9 mouse cellular contexts compared by ENCODE assay signal in genomic region chr9:44231609-44232008, GRCm38 (mm10). TPM values are rescaled to one million over a fixed set of nuclear protein-coding genes. Genes with fewer than 3 reads are reported as not detected.
DNase-seq lines count a peak whose midpoint lies in the region; ATAC-seq and TF ChIP-seq lines count a peak whose summit lies in the region.
"Had no signal": no experiment of that assay in that cellular context is flagged by ENCODE, and none has a peak within 500 bp of the region (broad histone marks: within the 10 kb centered on the region; RNA-seq: fewer than 3 reads in every experiment).

No protein-coding gene starts in this region.

- ATAC-seq in erythroblast, adult 5-6 weeks (replicated peaks; ENCODE audit: low FRiP score, poor library complexity, severe bottlenecking), result no peak
- no peak for ATAC-seq in neural tube, embryonic 12.5 days (ENCODE audit: low FRiP score, low read depth)
- no peak for ATAC-seq in intestine, embryonic 15.5 days
- no peak for ATAC-seq in midbrain, postnatal 0 days (ENCODE audit: low FRiP score)

- H3K27me3 ChIP-seq in erythroblast, embryonic 14.5 days (ENCODE audit: control insufficient read depth), result no peaks in the 10 kb centered on the region
- no peaks in the 10 kb centered on the region for H3K27me3 ChIP-seq in neural tube, embryonic 12.5 days (replicated peaks)
- H3K27me3 ChIP-seq in intestine, embryonic 15.5 days (replicated peaks), result no peaks in the 10 kb centered on the region
- H3K27me3 ChIP-seq in midbrain, postnatal 0 days (ENCODE audit: insufficient read depth, low read length), result no peaks in the 10 kb centered on the region

- no peaks in the 10 kb centered on the region for H3K9me3 ChIP-seq in erythroblast, embryonic 14.5 days (ENCODE audit: control insufficient read depth, low read length)
- no peaks in the 10 kb centered on the region for H3K9me3 ChIP-seq in neural tube, embryonic 12.5 days
- no peaks in the 10 kb centered on the region for H3K9me3 ChIP-seq in intestine, embryonic 15.5 days
- no peaks in the 10 kb centered on the region for H3K9me3 ChIP-seq in midbrain, postnatal 0 days (ENCODE audit: low read length)

- H3K4me2 ChIP-seq in neural tube, embryonic 12.5 days (replicated peaks), result peak overlapping the region; percentile 61
- H3K4me2 ChIP-seq in intestine, embryonic 15.5 days (replicated peaks), result peak overlapping the region; percentile 62; the same call in 1 of the 2 replicates
- peak overlapping the region; percentile 83 for H3K4me2 ChIP-seq in midbrain, postnatal 0 days (ENCODE audit: low read depth, low read length, poor library complexity, severe bottlenecking)

- H3K4me1 ChIP-seq in erythroblast, embryonic 14.5 days (ENCODE audit: control insufficient read depth), result peaks cover 45% of the 10 kb centered on the region
- H3K4me1 ChIP-seq in neural tube, embryonic 12.5 days, result peaks cover 14% of the 10 kb centered on the region
- H3K4me1 ChIP-seq in intestine, embryonic 15.5 days (replicated peaks), result peaks cover 14% of the 10 kb centered on the region; the same call in 1 of the 2 replicates
- H3K4me1 ChIP-seq in midbrain, postnatal 0 days (ENCODE audit: insufficient read depth, low read length), result no peaks in the 10 kb centered on the region; the same call in 1 of the 2 replicates

- H3K9ac ChIP-seq in neural tube, embryonic 12.5 days, result no peak overlapping the region
- H3K9ac ChIP-seq in intestine, embryonic 15.5 days, result no peak overlapping the region
- no peak overlapping the region for H3K9ac ChIP-seq in midbrain, postnatal 0 days (replicated peaks; ENCODE audit: low read length, poor library complexity, severe bottlenecking)

- H3K27ac ChIP-seq in neural tube, embryonic 12.5 days, result no peak overlapping the region
- no peak overlapping the region for H3K27ac ChIP-seq in intestine, embryonic 15.5 days
- no peak overlapping the region for H3K27ac ChIP-seq in midbrain, postnatal 0 days (ENCODE audit: low read depth, low read length)

- DNase-seq in neural tube, embryonic 10.5 days (ENCODE audit: extremely low spot score, low spot score), result no peak
- no peak for DNase-seq in midbrain, postnatal 0 days (ENCODE audit: low spot score)
- no peak for DNase-seq in spleen, adult 18-20 months
- DNase-seq in urinary bladder, adult 2 months (ENCODE audit: low spot score), result no peak
- DNase-seq: kidney, postnatal 10 days had no signal

- no peak for TF ChIP-seq CTCF in midbrain, postnatal 0 days (IDR thresholded peaks at IDR 0.05)

- peak overlapping the region; percentile 20 for H3K4me3 ChIP-seq in erythroblast, embryonic 14.5 days (replicated peaks)
- H3K4me3 ChIP-seq in neural tube, embryonic 12.5 days, result no peak overlapping the region
- no peak overlapping the region for H3K4me3 ChIP-seq in intestine, embryonic 15.5 days (replicated peaks)
- no peak overlapping the region for H3K4me3 ChIP-seq in midbrain, postnatal 0 days (ENCODE audit: low read depth, low read length)

- H3K36me3 ChIP-seq in erythroblast, embryonic 14.5 days (ENCODE audit: control insufficient read depth), result peaks cover 16% of the 10 kb centered on the region
- no peaks in the 10 kb centered on the region for H3K36me3 ChIP-seq in neural tube, embryonic 12.5 days
- no peaks in the 10 kb centered on the region for H3K36me3 ChIP-seq in intestine, embryonic 15.5 days
- H3K36me3 ChIP-seq in midbrain, postnatal 0 days (ENCODE audit: insufficient read depth, low read length), result no peaks in the 10 kb centered on the region

RNA-seq across cellular contexts. Expression of gene Cbl, which starts 2.2 kb away (rescaled TPM):
- 0.13 and 0.16 TPM in 2 replicates for polyA plus RNA-seq in erythroblast, embryonic 14.5 days (2012)
- 43.7 and 46.9 TPM in 2 replicates for total RNA-seq in erythroblast, adult 5-6 weeks (2015; ENCODE audit: low replicate concordance)
- total RNA-seq in erythroblast, adult 5-6 weeks (2017; ENCODE audit: low replicate concordance), result 14.6 and 35.3 TPM in 2 replicates
- polyA plus RNA-seq in neural tube, embryonic 12.5 days (2016; fragmentation: Nextera tagmentation; extraction: Ambion mirVana), result 22.1 and 25.5 TPM in 2 replicates
- 13.2 and 14.8 TPM in 2 replicates for polyA plus RNA-seq in intestine, embryonic 15.5 days (2015; fragmentation: Nextera tagmentation; extraction: Ambion mirVana)
- 32.1 and 43.9 TPM in 2 replicates for total RNA-seq in midbrain, postnatal 0 days (2014; rRNA removed)
- 14.7 and 17.3 TPM in 2 replicates for polyA plus RNA-seq in midbrain, postnatal 0 days (2015; fragmentation: Nextera tagmentation; extraction: Ambion mirVana)
- 14.9 and 16.0 TPM in 2 replicates for polyA plus RNA-seq in urinary bladder, adult 2 months (2012; rRNA removed)

RNA-seq across cellular contexts. Expression of gene Ccdc153, which starts 8.9 kb away (rescaled TPM):
- not detected in 2 replicates for polyA plus RNA-seq in erythroblast, embryonic 14.5 days (2012)
- total RNA-seq in erythroblast, adult 5-6 weeks (2015; ENCODE audit: low replicate concordance), result not detected in 2 replicates
- not detected in 2 replicates for total RNA-seq in erythroblast, adult 5-6 weeks (2017; ENCODE audit: low replicate concordance)
- not detected in 2 replicates for polyA plus RNA-seq in neural tube, embryonic 12.5 days (2016; fragmentation: Nextera tagmentation; extraction: Ambion mirVana)
- not detected in 2 replicates for polyA plus RNA-seq in intestine, embryonic 15.5 days (2015; fragmentation: Nextera tagmentation; extraction: Ambion mirVana)
- total RNA-seq in midbrain, postnatal 0 days (2014; rRNA removed), result 3.0 and 6.1 TPM in 2 replicates
- 2.7 TPM in 2 replicates for polyA plus RNA-seq in midbrain, postnatal 0 days (2015; fragmentation: Nextera tagmentation; extraction: Ambion mirVana)
- polyA plus RNA-seq in urinary bladder, adult 2 months (2012; rRNA removed), result not detected in 2 replicates

RNA-seq across cellular contexts. Expression of gene Pdzd3, which starts 19.7 kb away (rescaled TPM):
- polyA plus RNA-seq in erythroblast, embryonic 14.5 days (2012), result not detected in 2 replicates
- not detected in 2 replicates for total RNA-seq in erythroblast, adult 5-6 weeks (2015; ENCODE audit: low replicate concordance)
- total RNA-seq in erythroblast, adult 5-6 weeks (2017; ENCODE audit: low replicate concordance), result not detected in 2 replicates
- polyA plus RNA-seq in neural tube, embryonic 12.5 days (2016; fragmentation: Nextera tagmentation; extraction: Ambion mirVana), result 0.09 and 0.14 TPM in 2 replicates
- 11.7 and 12.9 TPM in 2 replicates for polyA plus RNA-seq in intestine, embryonic 15.5 days (2015; fragmentation: Nextera tagmentation; extraction: Ambion mirVana)
- total RNA-seq in midbrain, postnatal 0 days (2014; rRNA removed), result 0.27 TPM in 1 of 2 replicates, not detected in the other
- 0.58 and 0.63 TPM in 2 replicates for polyA plus RNA-seq in midbrain, postnatal 0 days (2015; fragmentation: Nextera tagmentation; extraction: Ambion mirVana)
- 0.21 and 0.24 TPM in 2 replicates for polyA plus RNA-seq in urinary bladder, adult 2 months (2012; rRNA removed)

RNA-seq across cellular contexts. Expression of gene Nlrx1, which starts 36.8 kb away (rescaled TPM):
- 0.07 TPM in 1 of 2 replicates, not detected in the other for polyA plus RNA-seq in erythroblast, embryonic 14.5 days (2012)
- 2.7 and 5.6 TPM in 2 replicates for total RNA-seq in erythroblast, adult 5-6 weeks (2015; ENCODE audit: low replicate concordance)
- 0.98 and 11.2 TPM in 2 replicates for total RNA-seq in erythroblast, adult 5-6 weeks (2017; ENCODE audit: low replicate concordance)
- polyA plus RNA-seq in neural tube, embryonic 12.5 days (2016; fragmentation: Nextera tagmentation; extraction: Ambion mirVana), result 3.7 and 3.8 TPM in 2 replicates
- polyA plus RNA-seq in intestine, embryonic 15.5 days (2015; fragmentation: Nextera tagmentation; extraction: Ambion mirVana), result 5.5 and 5.9 TPM in 2 replicates
- 4.2 and 6.2 TPM in 2 replicates for total RNA-seq in midbrain, postnatal 0 days (2014; rRNA removed)
- 6.0 and 6.9 TPM in 2 replicates for polyA plus RNA-seq in midbrain, postnatal 0 days (2015; fragmentation: Nextera tagmentation; extraction: Ambion mirVana)
- polyA plus RNA-seq in urinary bladder, adult 2 months (2012; rRNA removed), result 9.6 and 13.0 TPM in 2 replicates

RNA-seq across cellular contexts. Expression of gene Abcg4, which starts 56.8 kb away (rescaled TPM):
- 19.1 and 19.9 TPM in 2 replicates for polyA plus RNA-seq in erythroblast, embryonic 14.5 days (2012)
- 20.8 and 24.2 TPM in 2 replicates for total RNA-seq in erythroblast, adult 5-6 weeks (2015; ENCODE audit: low replicate concordance)
- 18.1 and 18.8 TPM in 2 replicates for total RNA-seq in erythroblast, adult 5-6 weeks (2017; ENCODE audit: low replicate concordance)
- 12.2 and 13.8 TPM in 2 replicates for polyA plus RNA-seq in neural tube, embryonic 12.5 days (2016; fragmentation: Nextera tagmentation; extraction: Ambion mirVana)
- polyA plus RNA-seq in intestine, embryonic 15.5 days (2015; fragmentation: Nextera tagmentation; extraction: Ambion mirVana), result 2.5 and 2.9 TPM in 2 replicates
- 60.0 and 65.8 TPM in 2 replicates for total RNA-seq in midbrain, postnatal 0 days (2014; rRNA removed)
- 27.9 and 28.2 TPM in 2 replicates for polyA plus RNA-seq in midbrain, postnatal 0 days (2015; fragmentation: Nextera tagmentation; extraction: Ambion mirVana)
- 7.6 and 8.9 TPM in 2 replicates for polyA plus RNA-seq in urinary bladder, adult 2 months (2012; rRNA removed)

Comparison
In these comparisons a context has a peak if more than half of its experiments do, and no peak if none do; other contexts are left out.
1. RNA of gene Cbl, which starts 2.2 kb away (polyA plus RNA-seq): 22.1 to 25.5 TPM in neural tube, embryonic 12.5 days, 14.7 to 17.3 TPM in midbrain, postnatal 0 days, 14.9 to 16.0 TPM in urinary bladder, adult 2 months and 13.2 to 14.8 TPM in intestine, embryonic 15.5 days; 0.13 to 0.16 TPM in erythroblast, embryonic 14.5 days; every median in the first group is over 10 times any median in the second.
2. Peak in every context shown above with its lines, with median percentiles within 50 percentile points of each other: H3K4me2 ChIP-seq.